Mouse (Mus musculus) granulocyte monocyte progenitor cell, adult 5-6 weeks (primary cell): ENCODE data around the gene Vps26c. TPM values are rescaled to one million over a fixed set of nuclear protein-coding genes. Genes with fewer than 3 reads are reported as not detected.
"Not testable (repeated sequence)": the region's sequence is repeated elsewhere in the genome, so short reads cannot be mapped to it uniquely, and the experiment has no call there.

ENCODE experiments used
- ATAC-seq: replicated peaks from 2 replicates; pipeline ENCODE4 v1.8.0; 2016; ENCODE audit warnings: mild to moderate bottlenecking, moderate TSS enrichment, inconsistent platforms; ENCODE audit not compliant: poor library complexity, severe bottlenecking
- total RNA-seq, 2 experiments: library from RNA; stranded (forward) in 1 of 2; stranded (reverse) in 1 of 2; fragments of 200-712, 200-1000 nt in 1 of 2; fragments of >200 nt in 1 of 2; fragmentation: Nextera tagmentation in 1 of 2; gene quantifications; 2 replicates each; pipeline ENCODE4 v1.2.3; 2014 to 2017

The Vps26c gene
- total RNA-seq, 2 experiments from 2014 or later: 19.9 to 27.4 TPM

- peak; percentile 73 for ATAC-seq
Observed at GRCm38 (mm10) chr16:94504192-94504591, 22.4 kb downstream of the Vps26c start.

- ATAC-seq: peak; percentile 74
Observed at GRCm38 (mm10) chr16:94497911-94498310, 28.7 kb downstream of the Vps26c start.

GRCm38 (mm10) chr16:94497176-94497575 is 29.5 kb downstream of the Vps26c start:
- not testable (repeated sequence) for ATAC-seq

GRCm38 (mm10) chr16:94489326-94489725 is 37.3 kb downstream of the Vps26c start:
- no peak for ATAC-seq

- ATAC-seq: no peak
Observed at GRCm38 (mm10) chr16:94487341-94487740, 39.3 kb downstream of the Vps26c start.

GRCm38 (mm10) chr16:94484752-94485535 is 41.7 kb downstream of the Vps26c start:
- ATAC-seq: peak; percentile 58

- ATAC-seq: no peak
Observed at GRCm38 (mm10) chr16:94473086-94473822, 53.4 kb downstream of the Vps26c start.

GRCm38 (mm10) chr16:94472515-94472951 is 54.1 kb downstream of the Vps26c start:
- no peak for ATAC-seq

GRCm38 (mm10) chr16:94468391-94468790 is 58.2 kb downstream of the Vps26c start:
- ATAC-seq: no peak

- ATAC-seq: no peak
Observed at GRCm38 (mm10) chr16:94467337-94468055, 59.1 kb downstream of the Vps26c start.

GRCm38 (mm10) chr16:94466317-94466716 is 60.3 kb downstream of the Vps26c start:
- ATAC-seq: not testable (repeated sequence)

GRCm38 (mm10) chr16:94465900-94466299 is 60.7 kb downstream of the Vps26c start:
- no peak for ATAC-seq

GRCm38 (mm10) chr16:94464067-94464466 is 62.6 kb downstream of the Vps26c start:
- no peak for ATAC-seq

- ATAC-seq: no peak
Observed at GRCm38 (mm10) chr16:94454146-94454545, 72.5 kb downstream of the Vps26c start.

- no peak for ATAC-seq
Observed at GRCm38 (mm10) chr16:94452768-94453167, 73.9 kb downstream of the Vps26c start.

GRCm38 (mm10) chr16:94451545-94452488 is 74.8 kb downstream of the Vps26c start:
- ATAC-seq: no peak

- peak; percentile 83 for ATAC-seq
Observed at GRCm38 (mm10) chr16:94449632-94450031, 77.0 kb downstream of the Vps26c start.

- peak; percentile 56; the same call in 1 of the 2 replicates for ATAC-seq
Observed at GRCm38 (mm10) chr16:94449151-94449550, 77.5 kb downstream of the Vps26c start.
